Mouse (Mus musculus) spleen, adult 12 weeks (tissue): ENCODE results near the gene Gm12789.
"Not testable (repeated sequence)": the region's sequence is repeated elsewhere in the genome, so short reads cannot be mapped to it uniquely, and the experiment has no call there.

Experiments
- DNase-seq: peaks from one replicate; pipeline ENCODE4 v3.0.0; 2022; ENCODE audit warnings: low spot score

Gene Gm12789

DNA sequence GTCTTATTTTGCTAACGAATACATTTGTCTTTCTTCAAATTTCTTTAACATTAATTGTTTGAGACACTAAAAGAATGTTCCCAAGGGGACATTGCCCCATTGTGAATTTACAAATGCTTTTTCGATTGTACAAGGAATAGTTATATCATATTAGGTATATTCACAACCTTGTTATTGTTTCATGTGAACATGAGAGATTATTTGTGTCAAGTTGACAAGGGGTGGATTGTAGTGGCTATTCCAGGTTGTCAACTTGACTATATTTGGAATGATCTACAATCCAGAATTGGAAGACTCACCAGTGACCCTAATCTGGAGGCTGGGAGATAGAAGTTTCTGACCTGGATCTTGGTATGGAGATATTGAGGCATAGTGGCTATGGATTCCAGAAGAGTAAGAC is at the start of gene Gm12789:
TSS of gene Gm12789 (plus strand) at position 301 of the 400 bp plus-strand sequence.
- not testable (repeated sequence) for DNase-seq

- DNase-seq, result not testable (repeated sequence)
Measured at GRCm38 (mm10) chr4:101940107-101940506, 46.3 kb upstream of the Gm12789 start, which contains the start of gene Gm12794. TSS of gene Gm12794 (plus strand) at chr4:101940407.

DNA sequence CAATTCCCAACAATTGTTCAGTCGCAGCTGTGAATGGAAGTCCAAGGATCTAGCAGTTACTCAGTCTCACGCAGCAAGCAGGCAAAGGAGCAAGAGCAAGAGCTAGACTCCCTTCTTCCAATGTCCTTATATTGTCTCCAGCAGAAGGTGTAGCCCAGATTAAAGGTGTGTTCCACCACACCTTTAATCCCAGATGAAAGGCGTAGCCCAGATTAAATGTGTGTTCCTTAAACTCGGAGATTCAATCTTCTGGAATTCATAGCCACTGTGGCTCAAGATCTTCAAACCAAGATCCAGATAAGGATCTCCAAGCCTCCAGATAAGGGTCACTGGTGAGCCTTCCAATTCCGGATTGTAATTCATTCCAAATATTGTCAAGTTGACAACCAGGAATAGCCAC is 5.5 kb upstream of the Gm12789 start, which contains the start of gene Gm12790:
TSS of gene Gm12790 (minus strand) at position 101 of the 400 bp plus-strand sequence.
- DNase-seq, result not testable (repeated sequence)

DNA sequence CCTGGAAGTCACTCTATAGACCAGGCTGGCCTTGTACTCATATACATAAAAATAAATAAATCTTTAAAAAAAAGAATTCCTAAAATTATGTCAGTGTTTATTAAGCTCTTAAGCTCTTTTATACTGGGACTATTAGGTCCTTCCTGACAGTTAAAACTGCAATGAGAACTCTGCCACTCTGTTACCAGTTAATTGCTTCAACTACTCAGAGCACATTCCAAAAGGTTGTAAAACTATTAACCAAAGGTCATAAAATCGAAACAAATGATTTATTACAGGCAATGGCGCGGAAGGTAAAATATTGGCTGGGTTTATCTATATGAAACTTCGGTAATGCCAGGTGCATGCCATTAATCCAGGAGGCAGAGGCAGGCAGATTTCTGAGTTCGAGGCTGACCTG is 748 bp upstream of the Gm12789 start:
- no peak for DNase-seq

DNA sequence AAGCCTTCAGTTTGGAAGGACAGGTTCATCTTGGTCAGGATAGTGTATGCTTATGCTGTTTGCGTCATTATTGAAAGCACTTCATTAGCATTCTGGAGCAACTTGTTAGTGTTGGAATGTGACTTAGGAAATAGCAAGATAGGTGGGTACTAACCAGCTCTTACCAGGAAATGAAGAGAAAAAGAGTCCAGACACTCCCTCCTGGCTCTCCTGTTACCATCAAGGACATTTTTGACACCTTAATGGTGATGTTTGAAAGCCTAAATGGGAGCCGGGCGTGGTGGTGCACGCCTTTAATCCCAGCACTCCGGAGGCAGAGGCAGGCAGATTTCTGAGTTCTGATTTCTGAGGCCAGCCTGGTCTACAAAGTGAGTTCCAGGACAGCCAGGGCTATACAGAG is 11.0 kb downstream of the Gm12789 start:
- DNase-seq, result no peak

DNA sequence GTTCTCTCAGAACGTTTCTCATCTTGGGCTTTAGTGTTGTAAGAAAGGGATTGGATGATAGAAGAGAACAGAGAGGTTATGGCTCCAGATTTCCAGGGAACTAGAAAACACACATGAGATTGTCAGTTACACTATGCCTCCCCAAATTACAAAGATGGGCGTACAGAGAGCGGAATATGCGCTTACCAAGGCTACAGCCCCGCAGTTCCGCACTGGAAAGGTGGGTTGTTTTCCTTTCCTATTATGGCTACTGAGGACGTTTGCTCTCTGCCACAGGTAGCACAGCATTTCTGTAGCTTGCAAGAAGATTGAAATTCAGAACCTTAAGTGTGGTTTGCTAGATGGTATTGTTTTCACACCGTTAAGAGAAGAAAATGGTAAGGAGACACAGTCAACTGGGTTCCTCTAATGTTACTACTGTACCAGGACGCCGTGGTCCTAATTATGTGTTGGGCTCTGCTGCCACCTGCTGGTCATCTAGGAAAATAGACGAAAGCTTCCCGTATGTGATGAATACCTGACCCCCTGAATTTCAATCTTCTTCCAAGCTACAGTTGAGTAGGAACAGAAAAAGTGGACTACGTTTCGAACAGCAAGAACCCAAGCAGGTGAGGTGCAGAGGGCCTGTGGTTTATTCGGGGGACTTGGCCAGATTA is 12.0 kb downstream of the Gm12789 start:
- DNase-seq, result no peak

DNA sequence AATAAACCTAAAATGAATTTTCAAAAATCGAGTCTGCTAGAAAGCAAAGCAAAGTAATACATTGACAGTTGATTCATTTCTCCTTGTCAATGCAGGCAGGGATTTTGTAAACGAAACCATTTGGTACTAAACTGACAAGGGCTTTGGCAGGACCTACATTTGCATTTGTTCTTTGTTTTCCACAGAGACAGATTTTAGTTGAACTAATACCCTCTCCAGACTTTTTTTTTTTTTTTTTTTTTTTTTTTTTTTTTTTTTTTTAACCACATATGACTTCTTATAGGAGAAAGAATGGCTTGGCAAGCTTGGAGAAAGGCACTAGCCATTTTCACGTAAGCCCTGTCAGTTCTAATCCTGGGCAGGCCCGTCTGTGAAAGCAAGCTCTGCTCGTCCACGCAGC is 40.2 kb downstream of the Gm12789 start:
- no peak for DNase-seq
